Mouse (Mus musculus) embryonic facial prominence, embryonic 11.5 days (tissue): ENCODE measurements around the gene Cd72. TPM values are rescaled to one million over a fixed set of nuclear protein-coding genes. Genes with fewer than 3 reads are reported as not detected.

Experiments
- ATAC-seq: fragments of 200-750 bp; cut with Nextera tagmentation; replicated peaks from 2 replicates; pipeline ENCODE4 v1.8.0; 2017; ENCODE audit warnings: low read depth; ENCODE audit not compliant: insufficient number of reproducible peaks, low FRiP score, low TSS enrichment
- DNase-seq: peaks from one replicate; pipeline ENCODE4 v3.0.0-alpha.2; 2015; ENCODE audit warnings: low spot score
- H3K27ac ChIP-seq: fragments of 300-500 bp; sonication (generic); replicated peaks from 2 replicates; pipeline ENCODE4 v1.5.1; 2014; ENCODE audit warnings: mild to moderate bottlenecking, low read depth, low read length, control low read depth
- H3K27me3 ChIP-seq: fragments of 300-500 bp; sonication (generic); 2 replicates; pipeline ENCODE4 v1.6.1; 2014; ENCODE audit warnings: mild to moderate bottlenecking, low read length, moderate library complexity, mixed read lengths; ENCODE audit not compliant: control insufficient read depth, insufficient read depth
- H3K36me3 ChIP-seq: fragments of 300-500 bp; sonication (generic); replicated peaks from 2 replicates; pipeline ENCODE4 v1.6.1; 2014; ENCODE audit warnings: low read depth, mild to moderate bottlenecking, low read length, moderate library complexity, mixed read lengths; ENCODE audit not compliant: control insufficient read depth, insufficient read depth
- H3K4me1 ChIP-seq: fragments of 300-500 bp; sonication (generic); 2 replicates; pipeline ENCODE4 v1.6.1; 2014; ENCODE audit warnings: low read length, mixed read lengths; ENCODE audit not compliant: control insufficient read depth, insufficient read depth
- H3K4me2 ChIP-seq: fragments of 300-500 bp; sonication (generic); 2 replicates; pipeline ENCODE4 v1.6.1; 2014; ENCODE audit warnings: low read depth, mild to moderate bottlenecking, control low read depth, low read length, moderate library complexity
- H3K4me3 ChIP-seq: fragments of 300-500 bp; sonication (generic); 2 replicates; pipeline ENCODE4 v1.5.1; 2014; ENCODE audit warnings: low read depth, low read length, control low read depth
- H3K9ac ChIP-seq: fragments of 300-500 bp; sonication (generic); replicated peaks from 2 replicates; pipeline ENCODE4 v1.6.1; 2014; ENCODE audit warnings: mild to moderate bottlenecking, control low read depth, low read length
- H3K9me3 ChIP-seq: fragments of 300-500 bp; sonication (generic); replicated peaks from 2 replicates; pipeline ENCODE4 v1.6.1; 2016; ENCODE audit warnings: mild to moderate bottlenecking, low read length, inconsistent platforms, mixed read lengths; ENCODE audit not compliant: control insufficient read depth
- WGBS: fragments of 180-500 bp; shearing (Covaris S2); extraction: QIAGEN DNeasy Blood & Tissue Kit; methylation state at CpG from one replicate; pipeline ENCODE4 v1.1.7; 2014; 5-methylcytosine and 5-hydroxymethylcytosine counted together
- polyA plus RNA-seq: library from polyadenylated mRNA; unstranded; fragments of >200 nt; fragmentation: Nextera tagmentation; extraction: Ambion mirVana; gene quantifications from 2 replicates; pipeline ENCODE4 v1.2.1, GENCODE M21; 2014

Cd72 gene
- polyA plus RNA-seq, 1 experiment from 2014 or later = 2.4 TPM

DNA sequence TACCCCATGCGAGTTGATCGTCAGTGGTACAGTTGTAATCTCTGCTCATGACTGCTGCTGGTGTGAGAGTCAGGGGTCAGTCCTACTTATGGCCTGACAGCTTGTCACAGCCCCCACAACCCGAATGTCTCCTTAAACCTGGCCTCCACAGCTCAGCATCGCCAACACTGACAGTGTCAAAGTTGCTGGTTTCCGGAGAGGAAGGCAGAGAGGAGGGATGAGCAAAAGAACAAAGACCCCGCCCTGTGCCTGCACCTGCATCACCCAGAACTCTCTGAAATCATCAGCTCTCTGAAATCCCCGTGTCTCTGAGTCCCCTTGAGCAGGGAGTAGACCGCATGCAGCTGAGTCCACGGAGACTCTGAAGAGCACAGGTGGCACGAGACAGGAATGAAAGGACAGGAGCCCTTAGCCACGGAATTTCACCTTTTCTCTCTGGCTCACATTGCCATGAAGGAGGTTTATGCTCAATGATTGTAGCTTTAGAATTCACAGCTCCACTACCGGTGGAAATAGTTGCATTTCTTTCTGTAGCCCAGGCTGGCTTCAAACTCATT is 29.2 kb upstream of the Cd72 start, which contains the start of gene Sit1:
Sit1 (minus strand) TSS at position 200 of the 557 bp plus-strand sequence.
- Histone ChIP-seq H3K4me1 (no peaks in the 10 kb centered on the region), H3K4me2 (no peak within 1 kb of the TSS), H3K4me3 (no peak within 1 kb of the TSS), H3K36me3 (no peaks in the 10 kb centered on the region), H3K9ac (no peak within 1 kb of the TSS), H3K27ac (no peak within 1 kb of the TSS), H3K27me3 (no peaks in the 10 kb centered on the region), H3K9me3 (no peaks in the 10 kb centered on the region)
- no peak for DNase-seq
- ATAC-seq = no peak
- 61% methylated on average over 12 of the region's 12 CpGs for WGBS

GRCm38 (mm10) chr4:43482591-43482990 is 28.2 kb upstream of the Cd72 start:
- Histone ChIP-seq H3K9me3 (no peaks in the 10 kb centered on the region), H3K4me2 (no peak overlapping the region), H3K27ac (no peak overlapping the region), H3K27me3 (no peaks in the 10 kb centered on the region), H3K4me3 (no peak overlapping the region), H3K36me3 (no peaks in the 10 kb centered on the region), H3K9ac (no peak overlapping the region), H3K4me1 (no peaks in the 10 kb centered on the region)
- ATAC-seq (no peak), DNase-seq (no peak)
- WGBS = 63% methylated on average over 9 of the region's 10 CpGs

DNA sequence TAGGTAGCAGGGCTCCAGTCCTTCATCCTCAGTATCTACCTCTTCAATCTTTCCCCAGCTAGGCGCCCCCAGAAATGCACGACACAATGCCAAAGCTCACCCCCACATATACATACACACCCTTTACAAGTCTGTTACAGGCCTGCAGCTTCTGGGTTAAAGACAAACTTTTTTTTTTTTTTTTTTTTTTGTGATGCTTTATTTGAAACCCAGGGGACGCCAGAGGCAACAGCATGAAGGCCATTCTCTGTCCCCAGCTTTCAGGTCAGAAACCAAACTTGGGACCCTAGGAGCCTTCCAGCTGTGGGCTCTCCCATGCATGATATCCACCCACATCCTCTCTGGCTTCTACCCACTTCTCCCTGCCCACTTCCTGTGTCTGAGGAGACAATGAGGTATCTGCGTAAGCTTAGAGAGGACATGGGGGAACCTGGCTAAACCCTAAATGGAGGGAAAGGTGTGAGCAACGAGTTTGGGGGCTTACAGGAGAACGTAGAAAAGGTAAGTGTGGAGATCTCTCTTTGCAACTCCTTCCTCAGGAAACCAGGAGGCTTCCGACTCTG is 27.5 kb upstream of the Cd72 start:
- WGBS = 72% methylated on average over 7 of the region's 7 CpGs
- Histone ChIP-seq H3K4me2 (no peak overlapping the region), H3K36me3 (no peaks in the 10 kb centered on the region), H3K9ac (no peak overlapping the region), H3K4me1 (no peaks in the 10 kb centered on the region), H3K4me3 (no peak overlapping the region), H3K9me3 (no peaks in the 10 kb centered on the region), H3K27ac (no peak overlapping the region), H3K27me3 (no peaks in the 10 kb centered on the region)
- ATAC-seq = no peak
- no peak for DNase-seq

GRCm38 (mm10) chr4:43480985-43481384 is 26.6 kb upstream of the Cd72 start:
- no peak overlapping the region for H3K4me3 ChIP-seq
- DNase-seq (no peak), ATAC-seq (no peak)
- no peak overlapping the region for H3K9ac ChIP-seq
- H3K36me3 ChIP-seq = no peaks in the 10 kb centered on the region
- no peaks in the 10 kb centered on the region for H3K27me3 ChIP-seq
- H3K27ac ChIP-seq = no peak overlapping the region
- H3K4me1 ChIP-seq = no peaks in the 10 kb centered on the region
- WGBS = 88% methylated on average over 5 of the region's 5 CpGs
- H3K4me2 ChIP-seq = no peak overlapping the region
- H3K9me3 ChIP-seq = no peaks in the 10 kb centered on the region

GRCm38 (mm10) chr4:43478906-43479832 is 24.7 kb upstream of the Cd72 start:
- Histone ChIP-seq H3K4me2 (peak overlapping the region; percentile 16; the same call in 1 of the 2 replicates), H3K9me3 (no peaks in the 10 kb centered on the region), H3K4me3 (no peak overlapping the region), H3K9ac (no peak overlapping the region), H3K27ac (no peak overlapping the region), H3K4me1 (no peaks in the 10 kb centered on the region), H3K27me3 (no peaks in the 10 kb centered on the region), H3K36me3 (no peaks in the 10 kb centered on the region)
- DNase-seq (peak; percentile 87), ATAC-seq (no peak)
- 46% methylated on average over 24 of the region's 24 CpGs for WGBS

GRCm38 (mm10) chr4:43478534-43478858 is 24.1 kb upstream of the Cd72 start:
- Histone ChIP-seq H3K9me3 (no peaks in the 10 kb centered on the region), H3K27me3 (no peaks in the 10 kb centered on the region), H3K4me3 (peak overlapping the region; percentile 10; the same call in 1 of the 2 replicates), H3K4me2 (peak overlapping the region; percentile 41), H3K9ac (peak overlapping the region; percentile 52), H3K27ac (no peak overlapping the region), H3K4me1 (no peaks in the 10 kb centered on the region), H3K36me3 (no peaks in the 10 kb centered on the region)
- DNase-seq (no peak), ATAC-seq (no peak)
- WGBS = 49% methylated on average over 8 of the region's 8 CpGs

DNA sequence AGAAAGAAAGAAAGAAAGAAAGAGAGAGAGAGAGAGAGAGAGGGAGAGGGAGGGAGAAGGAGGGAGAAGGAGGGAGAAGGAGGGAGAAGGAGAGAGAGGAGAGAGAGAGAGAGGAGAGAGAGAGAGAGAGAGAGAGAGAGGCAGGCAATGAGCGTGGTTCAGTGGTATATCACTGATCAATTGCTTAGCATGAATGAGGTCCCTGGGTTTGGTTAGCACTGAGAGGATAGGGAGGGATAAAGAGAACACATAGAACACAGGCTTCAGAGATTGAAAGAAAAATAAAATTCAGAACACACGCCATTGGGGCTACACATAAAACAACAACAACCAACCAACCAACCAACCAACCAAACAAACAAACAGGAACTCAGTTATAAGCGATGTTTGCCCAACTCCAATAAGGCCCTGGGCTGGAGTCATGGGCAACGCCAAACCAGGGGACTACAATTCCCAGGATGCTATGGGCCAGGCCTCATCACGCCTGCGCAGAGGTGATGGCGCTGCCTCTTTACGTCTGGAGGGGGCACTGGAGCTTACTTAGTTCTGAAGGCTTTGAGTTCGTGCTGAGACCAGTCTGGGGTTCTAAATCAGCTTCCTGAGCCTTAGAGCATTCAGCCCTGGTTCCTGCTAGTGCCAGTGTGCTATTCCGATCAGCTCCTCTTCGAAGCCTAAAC is 23.6 kb upstream of the Cd72 start:
- Histone ChIP-seq H3K4me2 (peak overlapping the region; percentile 41), H3K9ac (peak overlapping the region; percentile 52), H3K4me3 (peak overlapping the region; percentile 10; the same call in 1 of the 2 replicates), H3K9me3 (no peaks in the 10 kb centered on the region), H3K4me1 (no peaks in the 10 kb centered on the region), H3K27me3 (no peaks in the 10 kb centered on the region), H3K36me3 (no peaks in the 10 kb centered on the region), H3K27ac (no peak overlapping the region)
- DNase-seq (peak; percentile 94), ATAC-seq (peak; percentile 92)
- 13% methylated on average over 11 of the region's 11 CpGs for WGBS
